Mouse (Mus musculus) spleen, postnatal 0 days (tissue): Measurements from ENCODE around the gene Ahsg. TPM values are rescaled to one million over a fixed set of nuclear protein-coding genes. Genes with fewer than 3 reads are reported as not detected.

Source experiments
- polyA plus RNA-seq: library from polyadenylated mRNA; unstranded; fragments of >200 nt; fragmentation: Nextera tagmentation; extraction: Ambion mirVana; gene quantifications from 2 replicates; pipeline ENCODE4 v1.2.1, GENCODE M21; 2015

Gene Ahsg
- polyA plus RNA-seq, result 4.1 and 9.5 TPM in 2 replicates

GRCm38 (mm10) chr16:22890683-22891510 is at the start of gene Ahsg:
Gene Ahsg (plus strand): TSS chr16:22891277.

GRCm38 (mm10) chr16:22857431-22858113 is 33.5 kb upstream of the Ahsg start, which contains the start of the genes Tbccd1 and Dnajb11:
Gene Tbccd1 (minus strand): TSS chr16:22857669.
Gene Dnajb11 (plus strand): TSS chr16:22857845.

DNA sequence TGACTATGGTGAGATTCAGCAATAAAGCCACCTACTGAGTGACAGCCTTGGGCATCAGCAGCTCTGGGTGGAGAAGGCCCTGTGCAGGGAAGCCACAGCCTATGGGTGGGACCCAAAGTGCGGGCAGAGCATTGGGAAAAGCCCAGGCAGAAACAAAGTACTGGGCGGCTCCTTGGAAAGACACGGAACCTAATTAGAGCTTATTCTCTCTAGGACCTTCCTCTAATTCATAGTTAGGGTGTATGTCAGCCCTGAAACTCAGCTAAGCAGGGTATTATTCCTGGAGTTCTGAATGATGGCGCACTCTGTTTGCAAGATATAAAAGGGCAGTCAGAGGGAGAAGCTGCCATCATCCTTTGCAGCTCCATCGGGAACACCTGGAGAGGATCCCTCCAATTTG is 27.0 kb downstream of the Ahsg start, which contains the start of gene Fetub:
Gene Fetub (plus strand): TSS at position 301 of the 400 bp plus-strand sequence.

Other genes starting within 250 kb of the Ahsg start
- 2.6 and 3.1 TPM in 2 replicates for gene Dgkg, start 234.1 kb upstream of the Ahsg start, polyA plus RNA-seq
- gene Crygs, start 79.7 kb upstream of the Ahsg start, polyA plus RNA-seq, result 0.23 TPM in 1 of 2 replicates, not detected in the other
- gene Tbccd1, start 33.6 kb upstream of the Ahsg start, polyA plus RNA-seq, result 23.6 and 27.4 TPM in 2 replicates
- gene Dnajb11, start 33.4 kb upstream of the Ahsg start, polyA plus RNA-seq, result 53.3 and 57.6 TPM in 2 replicates
- 0.11 and 0.28 TPM in 2 replicates for gene Fetub, start 27.1 kb downstream of the Ahsg start, polyA plus RNA-seq
- gene Hrg, start 59.8 kb downstream of the Ahsg start, polyA plus RNA-seq, result 0.22 TPM in 1 of 2 replicates, not detected in the other
- gene Kng2, start 138.2 kb downstream of the Ahsg start, polyA plus RNA-seq, result 0.11 and 0.12 TPM in 2 replicates
- gene Kng1, start 166.6 kb downstream of the Ahsg start, polyA plus RNA-seq, result 0.85 and 2.4 TPM in 2 replicates
- 75.6 and 87.7 TPM in 2 replicates for gene Eif4a2, start 216.2 kb downstream of the Ahsg start, polyA plus RNA-seq
- 147 and 190 TPM in 2 replicates for gene Rfc4, start 236.5 kb downstream of the Ahsg start, polyA plus RNA-seq